Mouse (Mus musculus): ENCODE results near the gene Foxn3.
A peak's percentile ranks its signal among the peaks of the same experiment; 100 is the strongest.

The Foxn3 gene

DNA sequence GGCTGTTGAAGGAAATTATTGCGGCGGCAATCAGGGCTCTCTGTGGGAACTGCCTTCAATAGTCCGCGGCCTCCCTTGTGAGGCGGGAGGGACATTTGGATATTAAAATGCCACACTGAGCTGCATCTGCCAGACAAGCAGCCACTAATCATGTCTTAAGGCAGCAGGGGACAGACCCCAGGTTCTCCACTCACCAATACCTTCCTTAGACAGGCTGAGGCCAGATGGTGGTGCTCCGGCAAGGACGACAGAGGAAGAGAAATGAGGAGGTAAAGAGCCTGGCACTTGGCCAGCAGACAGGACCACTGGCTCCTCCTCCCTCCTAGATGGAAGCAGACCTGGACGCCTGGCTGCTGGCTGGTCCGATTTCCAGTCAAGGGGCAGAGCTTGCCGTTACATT, 409.7 kb downstream of the Foxn3 start:
- no peak for DNase-seq

DNA sequence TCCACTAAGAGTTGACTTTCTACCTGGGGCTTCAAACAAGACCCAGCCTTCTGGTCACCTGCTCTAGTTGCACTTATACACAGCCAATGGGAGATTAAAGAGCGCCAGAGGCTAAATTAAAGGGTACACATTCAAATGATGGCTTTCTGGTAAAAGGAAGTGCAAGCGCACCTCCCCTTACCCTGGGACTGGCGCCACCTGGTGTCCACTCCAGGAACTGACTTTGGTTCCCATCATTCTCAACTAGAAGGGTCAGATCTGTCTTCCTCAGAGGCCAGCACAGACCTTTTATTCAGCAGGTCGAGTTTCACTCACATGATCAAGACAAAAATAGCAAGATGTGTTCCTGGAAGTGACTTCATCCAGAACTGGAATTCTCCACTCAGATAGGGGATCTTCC, 413.3 kb downstream of the Foxn3 start:
- peak; percentile 79 for DNase-seq

DNA sequence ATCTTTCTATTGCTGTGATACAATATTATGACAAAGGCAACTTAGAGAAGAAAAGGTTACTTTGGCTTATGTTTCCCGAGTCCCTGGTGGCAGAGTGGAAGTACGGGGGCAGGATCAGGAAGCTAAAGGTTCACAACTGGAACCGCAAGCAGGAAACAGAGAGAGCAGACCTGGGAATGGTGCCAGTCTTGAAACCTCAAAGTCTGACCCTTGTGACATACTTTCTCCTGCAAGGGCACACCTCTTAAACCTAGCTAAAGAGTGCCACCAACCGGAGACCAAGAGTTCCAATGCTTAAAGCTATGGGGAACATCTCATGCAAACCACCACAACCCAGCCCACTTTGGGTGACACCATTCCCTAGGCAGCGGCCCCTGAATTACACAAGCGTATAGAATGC, 414.2 kb downstream of the Foxn3 start:
- no peak for DNase-seq
